Mouse (Mus musculus): ENCODE results near the gene Cplx1. TPM values are rescaled to one million over a fixed set of nuclear protein-coding genes. Genes with fewer than 3 reads are reported as not detected.

Gene Cplx1
- not detected for total RNA-seq (2023)

DNA sequence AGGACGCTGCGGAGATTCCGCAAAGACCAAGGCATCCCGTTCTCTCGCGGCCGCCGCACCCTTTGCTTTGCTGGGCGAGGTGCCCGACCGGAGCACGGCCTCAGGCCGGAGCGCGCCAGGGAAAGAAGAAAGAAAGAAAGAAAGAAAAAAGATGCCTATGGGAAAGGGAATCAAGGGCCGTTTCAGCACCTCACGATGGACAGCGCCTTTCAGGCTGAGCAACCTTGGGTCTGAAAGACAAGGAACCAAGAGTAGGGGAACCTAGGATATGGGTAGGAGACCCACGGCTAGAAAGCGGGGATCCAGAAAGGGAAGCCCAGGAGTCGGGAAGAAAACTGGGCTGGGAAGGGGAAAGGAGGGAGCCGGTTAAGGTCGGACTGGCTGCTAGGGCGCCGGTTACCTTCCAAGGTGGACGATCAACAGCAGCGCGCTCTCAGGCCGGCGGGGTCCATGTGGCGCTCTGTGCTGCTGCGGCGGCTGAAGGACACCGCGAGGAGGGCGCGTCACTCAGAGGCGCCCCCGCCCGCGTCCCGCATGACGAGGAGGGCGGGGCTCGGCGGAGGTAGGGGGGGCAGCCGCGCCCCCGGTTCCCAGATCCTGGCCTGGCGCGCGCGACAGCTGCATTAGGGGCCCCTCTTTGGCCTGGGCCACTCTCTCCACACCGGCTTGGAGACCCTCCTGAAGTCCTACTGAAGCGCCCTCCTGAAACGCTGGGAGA lies at the start of gene Cplx1:
Cplx1 (minus strand) TSS at position 536 of the 718 bp plus-strand sequence.

Other genes with a start within 250 kb of the Cplx1 start
- gene Pigg, start 237.4 kb downstream of the Cplx1 start, total RNA-seq (2023) = 2.1 TPM
- not detected for gene Gm42517, start 182.1 kb downstream of the Cplx1 start, total RNA-seq (2023)
- not detected for gene Pde6b, start 161.6 kb downstream of the Cplx1 start, total RNA-seq (2023)
- 67.2 TPM for gene Atp5k, start 115.6 kb downstream of the Cplx1 start, total RNA-seq (2023)
- gene Mfsd7a, start 101.1 kb downstream of the Cplx1 start, total RNA-seq (2023) = not detected
- gene Pcgf3, start 88.8 kb downstream of the Cplx1 start, total RNA-seq (2023) = 33.9 TPM
- gene Gak, start 79.7 kb upstream of the Cplx1 start, total RNA-seq (2023) = 156 TPM
- 19.0 TPM for gene Tmem175, start 79.7 kb upstream of the Cplx1 start, total RNA-seq (2023)
- gene Idua, start 110.3 kb upstream of the Cplx1 start, total RNA-seq (2023) = 33.0 TPM
- gene Dgkq, start 119.6 kb upstream of the Cplx1 start, total RNA-seq (2023) = 38.9 TPM
- gene Slc26a1, start 125.5 kb upstream of the Cplx1 start, total RNA-seq (2023) = not detected
- gene Fgfrl1, start 142.4 kb upstream of the Cplx1 start, total RNA-seq (2023) = 4.3 TPM
- gene Rnf212, start 225.0 kb upstream of the Cplx1 start, total RNA-seq (2023) = not detected
- not detected for gene Tmed11, start 245.3 kb upstream of the Cplx1 start, total RNA-seq (2023)

Measured in CD8-positive naive resting alpha-beta T cell, adult 57 days (primary cell).